Mouse (Mus musculus) cerebellum, postnatal 36 days (tissue): ENCODE data around the gene Gja3.

ENCODE experiments used
- DNase-seq, 2 experiments: peaks; one replicate each; pipeline ENCODE4 v3.0.0; 2021 to 2022; ENCODE audit warnings: mixed read lengths in 2 of 2

Gja3 gene

DNA sequence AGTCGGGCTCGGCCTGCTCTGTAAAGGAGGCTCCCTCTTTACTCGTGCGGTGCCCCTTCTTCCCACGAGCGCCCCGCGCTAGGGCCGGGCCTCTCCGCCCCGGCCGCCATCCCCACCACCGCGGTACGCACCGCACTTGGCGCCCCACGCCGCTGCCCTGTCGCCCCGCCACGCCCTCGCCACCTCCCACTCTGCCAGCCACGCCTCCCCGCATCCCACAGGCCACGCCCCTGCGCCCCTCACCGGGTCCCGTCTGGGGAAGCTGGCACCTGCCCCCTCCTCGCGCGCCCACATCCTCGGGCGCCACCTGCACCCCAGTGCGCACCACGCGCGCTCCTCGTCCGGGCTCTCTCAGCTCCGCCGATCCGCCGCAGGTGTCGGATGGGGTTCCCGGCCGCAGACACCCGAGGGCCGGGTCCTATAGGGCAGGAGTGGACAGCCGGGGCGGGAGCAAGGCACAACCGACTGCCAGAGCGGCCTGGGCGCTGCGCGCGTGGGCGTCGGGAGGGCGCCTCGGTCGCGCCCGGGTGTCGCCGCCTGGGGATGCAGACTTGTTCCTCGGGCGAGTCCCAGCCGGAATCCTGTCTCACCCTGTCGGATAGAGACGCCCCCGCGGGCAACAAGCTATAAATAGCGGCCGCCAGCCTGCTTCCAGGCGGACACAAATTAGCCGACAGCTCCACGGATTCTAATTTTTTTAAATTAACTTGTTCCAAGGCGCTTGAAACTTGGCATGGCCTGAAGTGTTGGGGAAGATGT is at the start of gene Gja3:
TSS of gene Gja3 (minus strand) at position 538 of the 759 bp plus-strand sequence.
- DNase-seq = no peak

DNA sequence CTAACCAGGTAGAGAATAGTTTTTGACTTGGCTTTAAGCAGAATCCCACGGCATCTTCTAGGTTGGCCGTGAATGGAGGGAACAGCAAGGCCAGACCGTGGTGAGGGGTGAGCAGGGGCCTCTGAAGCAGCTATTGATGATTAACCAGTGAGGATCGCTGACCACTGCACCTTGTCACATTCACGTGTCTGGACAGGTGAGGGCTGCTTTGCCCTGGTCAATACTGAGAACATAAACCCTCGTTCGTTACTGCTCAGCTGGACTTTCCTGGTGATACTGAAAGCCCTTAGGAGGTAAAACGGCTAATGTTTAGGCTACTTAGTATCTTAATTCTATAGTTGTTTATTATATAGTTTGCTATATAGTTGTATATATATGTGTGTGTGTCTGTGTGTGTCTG is 49.2 kb upstream of the Gja3 start:
- DNase-seq = no peak

DNA sequence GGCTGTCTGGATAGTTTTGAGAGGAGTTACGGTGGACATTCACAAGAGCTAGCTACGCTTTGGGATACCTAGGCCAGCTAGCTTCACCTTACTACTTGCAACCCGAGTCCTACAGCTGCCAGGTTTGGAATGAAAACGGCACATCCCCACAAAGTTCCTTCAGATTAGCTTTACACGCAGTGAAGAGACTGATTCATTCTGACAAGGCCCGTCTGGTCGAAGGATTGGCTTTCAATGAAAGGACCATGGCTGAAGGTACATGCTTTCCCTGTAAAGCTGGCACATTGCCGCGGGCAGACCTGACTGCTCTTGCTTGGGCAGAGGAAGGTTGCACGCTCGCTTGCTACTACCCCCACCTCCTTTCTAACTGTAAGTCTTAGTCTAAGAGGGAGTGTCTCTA is 47.8 kb upstream of the Gja3 start:
- no peak for DNase-seq

DNA sequence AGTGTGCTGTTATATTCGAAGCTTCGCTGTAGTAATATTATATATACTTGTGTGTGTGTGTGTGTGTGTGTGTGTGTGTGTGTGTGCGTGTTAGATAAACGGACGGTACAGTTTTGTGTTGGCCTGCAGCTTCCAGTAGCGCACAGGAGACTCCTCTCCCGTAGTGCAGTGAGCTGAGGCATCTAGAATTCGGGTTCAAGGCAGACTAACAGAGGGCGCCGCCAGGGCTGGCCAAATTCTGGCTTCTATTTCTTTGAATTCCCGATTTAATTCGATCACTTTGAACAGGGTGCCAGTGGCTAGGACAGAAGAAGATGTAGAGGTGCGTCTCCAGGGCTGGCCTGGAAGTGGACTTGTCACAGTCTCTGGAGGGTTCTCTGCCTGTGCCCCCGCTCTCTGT is 47.2 kb upstream of the Gja3 start:
- no peak for DNase-seq

DNA sequence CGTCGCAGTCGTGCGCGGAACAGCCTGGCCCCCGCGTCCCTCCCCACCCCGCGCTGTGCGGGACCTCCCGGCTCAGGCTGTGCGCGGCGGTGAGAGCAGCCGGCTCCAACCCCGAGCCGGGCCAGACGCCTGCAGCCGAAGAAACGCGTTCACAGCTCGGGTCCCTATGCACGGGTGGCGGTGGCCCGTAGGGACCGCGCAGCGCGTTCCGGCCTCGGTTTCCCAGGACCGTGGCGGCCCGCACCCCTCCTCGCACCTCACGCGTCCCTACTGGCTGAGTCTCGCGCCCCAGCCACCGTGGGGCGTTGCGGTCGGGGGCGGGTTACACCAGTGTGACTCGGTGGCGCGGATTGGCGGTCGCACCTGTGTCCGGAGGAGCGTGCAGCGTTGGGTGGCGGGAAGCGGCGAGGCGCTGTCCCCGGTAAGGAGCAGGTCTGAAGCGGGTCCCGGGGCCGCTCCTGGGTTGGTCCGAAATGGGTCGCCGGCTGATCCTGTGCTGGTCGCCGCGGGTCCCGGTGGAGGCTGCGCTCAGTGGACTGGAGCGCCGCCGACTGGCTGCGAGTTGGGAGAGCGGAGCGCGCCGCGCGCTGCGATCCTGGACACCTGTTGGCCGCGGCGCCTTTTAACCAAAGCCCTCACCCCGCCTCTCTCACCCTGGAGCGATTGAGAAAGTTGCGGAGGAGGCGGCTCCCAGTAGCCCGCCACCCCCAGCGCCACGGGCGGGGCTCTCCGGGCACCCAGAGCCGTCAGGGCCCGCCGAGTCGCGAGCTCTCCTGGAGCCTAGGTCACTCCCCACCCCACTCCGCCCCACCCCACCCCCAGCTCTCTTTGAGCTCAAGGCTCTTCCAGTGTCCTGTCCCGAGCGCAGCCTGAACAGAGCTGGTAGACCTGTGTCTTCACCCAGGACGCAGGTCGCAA is 46.5 kb upstream of the Gja3 start, which contains the start of gene Gjb2:
TSS of gene Gjb2 (minus strand) at position 597 of the 918 bp plus-strand sequence.
- DNase-seq = peak; percentile 6 to 9

GRCm38 (mm10) chr14:57103711-57104105 is 45.8 kb upstream of the Gja3 start:
- DNase-seq = no peak

GRCm38 (mm10) chr14:57103121-57103520 is 45.2 kb upstream of the Gja3 start:
- DNase-seq = no peak

GRCm38 (mm10) chr14:57101623-57102022 is 43.7 kb upstream of the Gja3 start:
- DNase-seq = no peak

DNA sequence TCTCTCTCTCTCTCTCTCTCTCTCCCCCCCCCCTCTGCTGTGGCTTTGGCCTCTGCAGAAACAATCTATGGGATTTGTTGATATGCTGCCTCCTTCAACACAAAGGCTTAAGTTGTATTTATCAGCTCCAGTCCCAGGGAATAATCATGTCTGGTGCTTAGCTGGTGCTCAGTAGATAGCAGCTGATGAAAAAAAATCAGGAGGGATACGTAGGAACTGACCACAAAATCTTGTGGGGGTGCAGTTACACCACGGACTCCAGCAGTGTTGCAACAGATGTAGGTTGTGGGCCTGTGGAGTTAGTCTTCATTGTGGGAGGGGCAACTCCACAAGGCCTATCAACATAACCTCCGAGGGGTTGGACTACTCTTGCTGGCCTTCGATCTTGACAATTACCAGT is 38.0 kb upstream of the Gja3 start:
- DNase-seq = no peak

DNA sequence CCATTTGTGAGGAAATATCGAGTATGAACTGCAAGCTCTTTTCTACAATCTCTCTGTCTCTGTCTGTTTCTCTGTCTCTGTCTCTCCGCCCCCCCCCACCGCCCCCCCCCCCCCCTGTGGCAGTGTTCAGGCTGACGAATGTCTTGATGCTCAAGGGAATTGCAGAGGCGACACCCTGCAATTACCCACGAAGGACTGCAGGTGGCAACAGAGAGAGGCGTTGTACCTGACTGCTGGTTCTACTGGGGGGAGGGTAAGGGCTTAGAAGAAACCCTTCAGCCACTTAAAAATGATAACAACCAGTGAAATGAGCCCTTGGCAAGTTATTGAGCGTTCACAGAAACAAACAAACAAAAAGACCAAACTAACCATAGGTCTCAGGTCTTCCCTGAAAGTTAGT is 35.1 kb upstream of the Gja3 start:
- DNase-seq = peak; percentile 21 to 29

- no peak for DNase-seq
Observed at GRCm38 (mm10) chr14:57090001-57090400, 32.1 kb upstream of the Gja3 start.

DNA sequence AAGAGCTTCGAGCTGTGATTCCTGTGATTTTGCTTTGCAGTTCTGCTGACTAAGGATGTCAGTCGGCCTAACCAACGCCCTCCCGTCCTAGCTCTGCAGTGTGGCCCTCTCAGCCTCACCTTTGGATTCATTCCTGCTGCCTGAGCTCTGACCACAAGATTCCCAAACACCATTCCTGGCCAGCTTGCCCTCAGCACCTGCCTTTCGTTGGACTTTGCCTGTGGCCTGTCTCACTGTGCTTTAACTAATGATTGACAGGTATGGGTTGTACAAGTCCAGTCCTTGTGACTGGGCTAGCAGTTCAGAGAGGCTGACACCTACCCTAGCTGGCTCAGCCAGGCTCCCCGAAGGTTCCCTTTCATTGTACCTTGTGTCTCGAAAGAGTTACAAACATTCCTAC is 31.2 kb upstream of the Gja3 start:
- no peak for DNase-seq

DNA sequence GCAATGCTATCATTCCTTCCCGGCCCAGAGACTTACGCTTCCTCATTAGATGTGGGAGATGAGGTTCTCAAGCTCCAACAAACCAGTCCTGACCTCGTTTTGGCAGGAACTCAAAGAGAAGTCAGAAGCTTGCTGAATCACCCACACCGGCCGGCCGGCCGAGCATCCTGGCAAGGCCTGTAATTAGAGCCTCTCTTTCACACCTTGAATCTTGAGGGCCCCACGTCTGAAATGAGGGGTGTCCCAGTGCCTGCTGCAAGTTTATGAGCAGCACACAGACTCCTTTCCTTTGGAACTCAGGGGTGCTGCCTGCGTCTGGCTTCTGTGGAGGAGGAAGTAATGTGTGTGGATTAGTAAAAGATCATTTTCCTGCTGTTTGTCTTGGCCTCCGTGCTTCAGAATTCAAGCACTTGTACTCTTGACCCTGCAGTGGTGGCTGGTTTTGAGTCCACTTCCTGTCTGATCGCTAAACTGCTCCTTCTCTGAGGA is 26.3 kb upstream of the Gja3 start:
- no peak for DNase-seq

- no peak for DNase-seq
Observed at GRCm38 (mm10) chr14:57082863-57083262, 25.0 kb upstream of the Gja3 start.

- DNase-seq = no peak
Observed at GRCm38 (mm10) chr14:57075537-57075936, 17.6 kb upstream of the Gja3 start.

GRCm38 (mm10) chr14:57069906-57070305 is 12.0 kb upstream of the Gja3 start:
- DNase-seq = peak; percentile 33 to 36

DNA sequence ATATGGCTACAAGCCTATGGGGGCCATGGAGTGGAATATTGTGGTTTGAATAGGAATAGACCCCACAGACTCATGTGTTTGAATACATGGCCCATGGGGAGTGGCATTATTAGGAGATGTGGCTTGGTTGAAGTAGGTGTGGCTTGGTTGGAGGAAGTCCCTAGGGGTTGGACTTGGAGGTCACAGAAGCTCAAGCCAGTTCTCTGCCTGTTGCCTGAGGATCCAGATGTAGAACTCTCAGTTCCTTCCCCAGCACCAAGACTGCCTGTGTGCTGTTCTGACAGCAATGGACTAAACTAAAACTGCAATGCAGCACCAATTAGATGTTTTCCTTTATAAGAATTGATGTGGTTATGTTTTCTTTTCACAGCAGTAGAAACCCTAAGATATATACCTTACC is 8.2 kb upstream of the Gja3 start:
- no peak for DNase-seq

GRCm38 (mm10) chr14:57060052-57060451 is 2.2 kb upstream of the Gja3 start:
- DNase-seq = peak; percentile 41 to 53

DNA sequence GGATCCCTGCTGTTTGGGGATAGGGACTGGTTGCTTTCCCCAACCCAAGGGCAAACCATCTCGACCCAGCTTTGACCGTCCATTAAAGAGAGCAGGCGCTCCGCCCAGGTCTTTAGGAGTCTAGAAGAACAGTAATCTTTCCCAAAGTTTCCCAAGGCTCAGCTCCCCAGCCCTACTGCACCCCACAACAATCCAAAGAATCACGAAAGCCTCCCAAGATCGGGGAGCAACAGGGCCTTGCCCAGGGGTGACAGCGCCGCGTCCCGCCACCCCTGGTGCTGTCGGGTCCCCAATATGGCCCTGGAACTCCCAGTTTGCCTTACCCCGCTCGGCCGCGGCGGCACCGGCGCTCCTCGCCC is 717 bp downstream of the Gja3 start:
- no peak for DNase-seq

GRCm38 (mm10) chr14:57052713-57053112 is 5.2 kb downstream of the Gja3 start:
- no peak for DNase-seq

DNA sequence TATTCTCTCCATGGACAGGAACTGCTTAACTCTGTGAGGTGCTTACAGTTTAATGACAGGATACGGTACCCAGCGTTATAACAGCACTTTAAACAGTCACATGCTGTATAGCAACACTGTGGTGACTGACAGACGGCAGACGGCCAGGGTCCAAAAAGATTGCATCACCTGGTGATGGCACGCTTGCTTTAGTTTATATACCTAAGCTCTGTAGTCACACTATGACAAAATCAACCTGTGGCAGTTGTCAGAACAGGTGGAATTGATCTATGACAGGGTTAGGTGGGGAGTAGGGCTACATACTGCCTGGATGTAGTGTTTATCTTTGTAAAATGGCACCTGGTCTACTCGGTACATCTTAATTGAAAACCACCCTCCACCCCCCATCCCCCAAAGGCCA is 14.0 kb downstream of the Gja3 start:
- no peak for DNase-seq

DNA sequence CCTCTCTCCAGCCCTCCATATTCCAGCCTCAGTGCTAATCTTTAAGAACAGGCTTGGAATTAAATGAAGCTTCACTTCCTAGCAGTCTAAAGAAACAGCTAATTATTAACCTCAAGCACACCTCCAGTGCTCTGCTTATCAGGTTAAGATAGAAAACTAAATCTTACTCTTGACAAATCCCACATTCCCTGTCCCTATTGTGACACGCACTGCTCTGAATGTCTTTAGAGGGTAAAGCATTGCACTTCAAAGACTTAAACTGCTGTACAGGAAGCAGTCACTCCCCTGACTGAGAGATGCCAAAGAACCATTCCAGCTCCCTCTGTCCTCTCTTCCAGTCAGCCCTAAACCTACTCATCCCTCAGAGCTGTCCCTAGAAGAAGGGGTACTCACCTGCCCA is 16.5 kb downstream of the Gja3 start:
- DNase-seq = no peak

- DNase-seq = no peak
Observed at GRCm38 (mm10) chr14:57034926-57035498, 22.9 kb downstream of the Gja3 start.

GRCm38 (mm10) chr14:57034135-57034534 is 23.8 kb downstream of the Gja3 start:
- no peak for DNase-seq
